Mouse (Mus musculus) limb, embryonic 14.5 days (tissue): ENCODE results near the gene Depdc1b. TPM values are rescaled to one million over a fixed set of nuclear protein-coding genes. Genes with fewer than 3 reads are reported as not detected.

Experiments
- ATAC-seq: fragments of 200-750 bp; cut with Nextera tagmentation; 2 replicates; pipeline ENCODE4 v1.8.0; 2017; ENCODE audit warnings: low read depth, moderate number of reproducible peaks, moderate TSS enrichment; ENCODE audit not compliant: low FRiP score
- DNase-seq: peaks from one replicate; pipeline ENCODE4 v3.0.0-alpha.2; 2015; ENCODE audit warnings: low spot score
- H3K27ac ChIP-seq: fragments of 300-500 bp; sonication (generic); replicated peaks from 2 replicates; pipeline ENCODE4 v1.5.1; 2014; ENCODE audit warnings: low read depth, mild to moderate bottlenecking, low read length, moderate library complexity, mixed read lengths
- H3K27me3 ChIP-seq: fragments of 300-500 bp; sonication (generic); 2 replicates; pipeline ENCODE4 v1.6.1; 2014; ENCODE audit warnings: low read length, mixed read lengths; ENCODE audit not compliant: control insufficient read depth, insufficient read depth
- H3K36me3 ChIP-seq: fragments of 300-500 bp; sonication (generic); 2 replicates; pipeline ENCODE4 v1.6.1; 2014; ENCODE audit warnings: mild to moderate bottlenecking, low read length, moderate library complexity, mixed read lengths; ENCODE audit not compliant: control insufficient read depth, insufficient read depth
- H3K4me1 ChIP-seq: fragments of 300-500 bp; sonication (generic); 2 replicates; pipeline ENCODE4 v1.6.1; 2014; ENCODE audit warnings: antibody characterized with exemption, low read length, mixed read lengths; ENCODE audit not compliant: control insufficient read depth, insufficient read depth
- H3K4me2 ChIP-seq: fragments of 300-500 bp; sonication (generic); replicated peaks from 2 replicates; pipeline ENCODE4 v1.6.1; 2014; ENCODE audit warnings: low read depth, mild to moderate bottlenecking, low read length, moderate library complexity; ENCODE audit not compliant: severe bottlenecking
- H3K4me3 ChIP-seq: fragments of 300-500 bp; sonication (generic); replicated peaks from 2 replicates; pipeline ENCODE4 v1.5.1; 2014; ENCODE audit warnings: low read length
- H3K9ac ChIP-seq: fragments of 300-500 bp; sonication (generic); 2 replicates; pipeline ENCODE4 v1.6.1; 2014; ENCODE audit warnings: mild to moderate bottlenecking, low read depth, low read length, moderate library complexity; ENCODE audit not compliant: severe bottlenecking
- H3K9me3 ChIP-seq: fragments of 300-500 bp; sonication (generic); 2 replicates; pipeline ENCODE4 v1.6.1; 2016; ENCODE audit warnings: low read length; ENCODE audit not compliant: control insufficient read depth
- POLR2A ChIP-seq: fragments of 200-500 bp; IDR thresholded peaks from 2 replicates; pipeline ENCODE4 v1.8.0; 2012; ENCODE audit warnings: inconsistent platforms, mild to moderate bottlenecking, moderate library complexity, borderline replicate concordance; ENCODE audit not compliant: insufficient read depth, insufficient read length; ENCODE audit errors: extremely low read depth
- WGBS: fragments of 180-500 bp; shearing (Covaris S2); extraction: QIAGEN DNeasy Blood & Tissue Kit; methylation state at CpG from one replicate; pipeline ENCODE4 v1.1.7; 2014; 5-methylcytosine and 5-hydroxymethylcytosine counted together
- polyA plus RNA-seq, 2 experiments: library from polyadenylated mRNA; depleted of rRNA in 1 of 2; stranded (reverse) in 1 of 2; unstranded in 1 of 2; fragments of >200 nt; fragmentation: Nextera tagmentation in 1 of 2; extraction: Ambion mirVana in 1 of 2; gene quantifications; 2 replicates each; pipeline versions ENCODE4 v1.2.1 to v1.2.3; 2012 to 2014

Gene Depdc1b
- polyA plus RNA-seq, 2 experiments = 6.4 to 7.1 TPM

- H3K27ac ChIP-seq = no peak overlapping the region
- 79% methylated on average over 22 of the region's 22 CpGs for WGBS
- no peak overlapping the region for H3K4me3 ChIP-seq
- no peaks in the 10 kb centered on the region for H3K4me1 ChIP-seq
- no peak overlapping the region for H3K4me2 ChIP-seq
- no peak for TF ChIP-seq POLR2A
- H3K9me3 ChIP-seq = no peaks in the 10 kb centered on the region
- H3K9ac ChIP-seq = no peak overlapping the region
- peaks cover 19% of the 10 kb centered on the region; the same call in 1 of the 2 replicates for H3K36me3 ChIP-seq
- no peaks in the 10 kb centered on the region for H3K27me3 ChIP-seq
- DNase-seq (no peak), ATAC-seq (no peak)
These were observed 8.0 kb downstream of the Depdc1b start for GRCm38 (mm10) chr13:108323866-108324829.

- no peak overlapping the region for H3K4me3 ChIP-seq
- no peak overlapping the region for H3K9ac ChIP-seq
- H3K4me1 ChIP-seq = no peaks in the 10 kb centered on the region
- no peak overlapping the region for H3K4me2 ChIP-seq
- no peaks in the 10 kb centered on the region for H3K27me3 ChIP-seq
- ATAC-seq = no peak
- H3K9me3 ChIP-seq = no peaks in the 10 kb centered on the region
- no peak for DNase-seq
- peaks cover 19% of the 10 kb centered on the region; the same call in 1 of the 2 replicates for H3K36me3 ChIP-seq
- TF ChIP-seq POLR2A = no peak
- 88% methylated on average over 5 of the region's 5 CpGs for WGBS
- no peak overlapping the region for H3K27ac ChIP-seq
These were observed 9.7 kb downstream of the Depdc1b start for GRCm38 (mm10) chr13:108325871-108326270.

- Histone ChIP-seq H3K4me2 (no peak overlapping the region), H3K4me1 (no peaks in the 10 kb centered on the region), H3K27me3 (no peaks in the 10 kb centered on the region), H3K27ac (no peak overlapping the region), H3K36me3 (peaks cover 19% of the 10 kb centered on the region; the same call in 1 of the 2 replicates), H3K9ac (no peak overlapping the region), H3K4me3 (no peak overlapping the region), H3K9me3 (no peaks in the 10 kb centered on the region)
- WGBS = 89% methylated on average over 10 of the region's 10 CpGs
- DNase-seq (no peak), ATAC-seq (no peak)
- TF ChIP-seq POLR2A = no peak
These were observed 10.2 kb downstream of the Depdc1b start for GRCm38 (mm10) chr13:108326351-108326750.

GRCm38 (mm10) chr13:108327047-108327446 lies 10.9 kb downstream of the Depdc1b start:
- no peak overlapping the region for H3K27ac ChIP-seq
- no peak overlapping the region for H3K4me2 ChIP-seq
- ATAC-seq = no peak
- H3K27me3 ChIP-seq = no peaks in the 10 kb centered on the region
- no peak overlapping the region for H3K9ac ChIP-seq
- H3K36me3 ChIP-seq = peaks cover 19% of the 10 kb centered on the region; the same call in 1 of the 2 replicates
- no peak for TF ChIP-seq POLR2A
- no peak overlapping the region for H3K4me3 ChIP-seq
- no peaks in the 10 kb centered on the region for H3K4me1 ChIP-seq
- DNase-seq = no peak
- WGBS = 89% methylated on average over 7 of the region's 7 CpGs
- no peaks in the 10 kb centered on the region for H3K9me3 ChIP-seq

GRCm38 (mm10) chr13:108328406-108329180 lies 12.5 kb downstream of the Depdc1b start:
- WGBS = 90% methylated on average over 21 of the region's 21 CpGs
- peaks cover 19% of the 10 kb centered on the region; the same call in 1 of the 2 replicates for H3K36me3 ChIP-seq

More at GRCm38 (mm10) chr13:108328406-108329180, 12.5 kb downstream of the Depdc1b start:
- no peak for DNase-seq
- no peak for TF ChIP-seq POLR2A
- no peaks in the 10 kb centered on the region for H3K4me1 ChIP-seq
- no peaks in the 10 kb centered on the region for H3K9me3 ChIP-seq
- no peak overlapping the region for H3K4me2 ChIP-seq
- no peak overlapping the region for H3K9ac ChIP-seq
- no peak overlapping the region for H3K4me3 ChIP-seq
- H3K27me3 ChIP-seq = no peaks in the 10 kb centered on the region
- H3K27ac ChIP-seq = no peak overlapping the region
- ATAC-seq = no peak
